Mouse (Mus musculus) forebrain, embryonic 16.5 days (tissue): ENCODE results near the gene Fam120c. TPM values are rescaled to one million over a fixed set of nuclear protein-coding genes. Genes with fewer than 3 reads are reported as not detected.

Source experiments
- ATAC-seq: fragments of 200-750 bp; cut with Nextera tagmentation; 2 replicates; pipeline ENCODE4 v1.8.0; 2017; ENCODE audit warnings: mild to moderate bottlenecking, moderate library complexity
- H3K27ac ChIP-seq: fragments of 300-500 bp; sonication (generic); 2 replicates; pipeline ENCODE4 v1.5.1; 2014; ENCODE audit warnings: low read length, control low read depth
- H3K27me3 ChIP-seq: fragments of 300-500 bp; sonication (generic); replicated peaks from 2 replicates; pipeline ENCODE4 v1.6.1; 2014; ENCODE audit warnings: low read length; ENCODE audit not compliant: control insufficient read depth, insufficient read depth
- H3K36me3 ChIP-seq: fragments of 300-500 bp; sonication (generic); 2 replicates; pipeline ENCODE4 v1.6.1; 2014; ENCODE audit not compliant: control insufficient read depth, insufficient read depth
- H3K4me1 ChIP-seq: fragments of 300-500 bp; sonication (generic); replicated peaks from 2 replicates; pipeline ENCODE4 v1.6.1; 2014; ENCODE audit warnings: low read length; ENCODE audit not compliant: control insufficient read depth, insufficient read depth
- H3K4me2 ChIP-seq: fragments of 300-500 bp; sonication (generic); 2 replicates; pipeline ENCODE4 v1.6.1; 2014; ENCODE audit warnings: mild to moderate bottlenecking, low read length, control low read depth
- H3K4me3 ChIP-seq: fragments of 300-500 bp; sonication (generic); replicated peaks from 2 replicates; pipeline ENCODE4 v1.5.1; 2014; ENCODE audit warnings: mild to moderate bottlenecking, low read length, control low read depth
- H3K9ac ChIP-seq: fragments of 300-500 bp; sonication (generic); replicated peaks from 2 replicates; pipeline ENCODE4 v1.6.1; 2014; ENCODE audit warnings: low read depth, low read length, control low read depth
- H3K9me3 ChIP-seq: fragments of 300-500 bp; sonication (generic); 2 replicates; pipeline ENCODE4 v1.6.1; 2016; ENCODE audit warnings: low read length; ENCODE audit not compliant: control insufficient read depth
- WGBS: fragments of 180-500 bp; shearing (Covaris S2); extraction: QIAGEN DNeasy Blood & Tissue Kit; methylation state at CpG from one replicate; pipeline ENCODE4 v1.1.7; 2014; 5-methylcytosine and 5-hydroxymethylcytosine counted together
- polyA plus RNA-seq: library from polyadenylated mRNA; unstranded; fragments of >200 nt; fragmentation: Nextera tagmentation; extraction: Ambion mirVana; gene quantifications from 2 replicates; pipeline ENCODE4 v1.2.1, GENCODE M21; 2015

The Fam120c gene
- 8.6 and 9.0 TPM in 2 replicates for polyA plus RNA-seq

GRCm38 (mm10) chrX:151343761-151344500 lies at the start of gene Fam120c:
TSS of gene Fam120c (plus strand) at chrX:151344175.
- Histone ChIP-seq H3K27me3 (no peaks in the 10 kb centered on the region), H3K27ac (peak within 1 kb of the TSS; percentile 92), H3K4me1 (peaks cover 16% of the 10 kb centered on the region), H3K36me3 (no peaks in the 10 kb centered on the region), H3K4me2 (peak within 1 kb of the TSS; percentile 61), H3K9ac (peak within 1 kb of the TSS; percentile 63), H3K4me3 (peak within 1 kb of the TSS; percentile 61), H3K9me3 (no peaks in the 10 kb centered on the region)
- 16% methylated on average over 44 of the region's 56 CpGs for WGBS
- peak; percentile 93 for ATAC-seq

DNA sequence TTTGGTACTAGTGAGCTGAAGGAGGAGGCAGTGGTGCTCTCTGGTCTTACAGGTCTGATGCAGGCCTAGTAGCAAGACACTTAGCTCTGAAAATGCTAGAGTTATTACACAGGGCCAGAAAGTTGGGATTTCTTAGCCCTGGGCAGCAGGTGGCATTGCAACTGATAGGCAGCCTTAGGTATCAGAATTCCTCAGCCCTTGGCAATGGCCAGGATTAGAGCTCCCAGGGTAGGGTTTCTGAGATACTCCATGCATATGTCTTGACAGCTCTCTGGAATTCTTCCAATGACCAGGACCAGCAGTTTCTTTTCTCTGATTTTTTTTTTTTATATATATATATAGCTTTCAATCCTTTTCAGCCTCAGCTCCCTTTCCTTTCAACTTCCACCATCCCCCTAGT lies 45.6 kb upstream of the Fam120c start:
- Histone ChIP-seq H3K27me3 (no peaks in the 10 kb centered on the region), H3K4me1 (no peaks in the 10 kb centered on the region), H3K36me3 (no peaks in the 10 kb centered on the region), H3K4me2 (no peak overlapping the region), H3K4me3 (no peak overlapping the region), H3K9me3 (no peaks in the 10 kb centered on the region), H3K9ac (no peak overlapping the region), H3K27ac (no peak overlapping the region)
- ATAC-seq, result no peak

DNA sequence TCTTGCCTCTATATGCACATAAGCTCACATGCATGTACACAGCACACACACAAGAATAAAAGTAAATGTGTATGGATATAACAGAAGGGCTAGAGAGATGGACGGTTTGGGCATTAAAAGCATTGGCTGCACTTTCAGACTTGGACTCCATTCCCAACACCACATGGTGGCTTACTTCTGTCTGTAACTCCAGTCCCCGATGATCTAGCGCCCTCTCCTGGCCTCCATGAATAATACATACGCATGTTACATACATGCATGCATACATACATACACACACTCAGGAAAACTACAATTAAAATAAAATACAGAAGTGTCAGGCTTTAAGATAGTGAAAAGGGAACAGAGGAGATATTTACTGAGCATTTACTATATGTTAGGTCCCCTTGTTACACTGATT lies 30.2 kb upstream of the Fam120c start:
- Histone ChIP-seq H3K4me3 (no peak overlapping the region), H3K9me3 (no peaks in the 10 kb centered on the region), H3K27me3 (no peaks in the 10 kb centered on the region), H3K36me3 (no peaks in the 10 kb centered on the region), H3K27ac (no peak overlapping the region), H3K9ac (no peak overlapping the region), H3K4me2 (no peak overlapping the region), H3K4me1 (no peaks in the 10 kb centered on the region)
- WGBS, result 83% methylated on average over 4 of the region's 4 CpGs
- no peak for ATAC-seq

- Histone ChIP-seq H3K4me2 (no peak overlapping the region), H3K4me3 (no peak overlapping the region), H3K9me3 (no peaks in the 10 kb centered on the region), H3K36me3 (no peaks in the 10 kb centered on the region), H3K27me3 (no peaks in the 10 kb centered on the region), H3K9ac (no peak overlapping the region), H3K27ac (no peak overlapping the region), H3K4me1 (no peaks in the 10 kb centered on the region)
- ATAC-seq, result no peak
- 84% methylated on average over 2 of the region's 2 CpGs for WGBS
These were observed 10.4 kb upstream of the Fam120c start for GRCm38 (mm10) chrX:151333615-151334014.

DNA sequence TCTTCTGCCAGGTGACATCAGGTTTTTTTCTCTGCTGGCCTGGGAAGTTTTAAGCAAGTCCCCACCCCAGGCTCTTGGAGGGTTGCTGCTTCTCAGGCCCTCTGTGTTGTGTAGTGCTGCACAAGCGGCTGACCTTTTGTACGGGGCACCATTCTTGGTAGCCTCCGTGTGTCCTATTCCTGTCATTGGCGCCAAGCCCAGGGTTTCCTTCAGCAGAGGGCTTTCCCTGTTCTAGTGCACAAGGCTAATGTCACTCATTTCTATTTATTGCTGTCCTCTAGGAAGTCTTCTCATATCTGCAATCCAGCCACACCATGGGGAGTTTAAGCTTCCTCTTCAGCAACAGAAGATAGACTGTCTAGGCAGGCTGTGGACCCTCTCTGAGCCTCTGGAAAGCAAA lies 6.2 kb upstream of the Fam120c start:
- H3K9ac ChIP-seq, result no peak overlapping the region
- no peak overlapping the region for H3K4me3 ChIP-seq
- no peak for ATAC-seq
- H3K27ac ChIP-seq, result no peak overlapping the region
- no peaks in the 10 kb centered on the region for H3K36me3 ChIP-seq
- no peaks in the 10 kb centered on the region for H3K4me1 ChIP-seq
- H3K27me3 ChIP-seq, result no peaks in the 10 kb centered on the region
- H3K4me2 ChIP-seq, result no peak overlapping the region
- WGBS, result 70% methylated on average over 4 of the region's 4 CpGs
- H3K9me3 ChIP-seq, result no peaks in the 10 kb centered on the region

DNA sequence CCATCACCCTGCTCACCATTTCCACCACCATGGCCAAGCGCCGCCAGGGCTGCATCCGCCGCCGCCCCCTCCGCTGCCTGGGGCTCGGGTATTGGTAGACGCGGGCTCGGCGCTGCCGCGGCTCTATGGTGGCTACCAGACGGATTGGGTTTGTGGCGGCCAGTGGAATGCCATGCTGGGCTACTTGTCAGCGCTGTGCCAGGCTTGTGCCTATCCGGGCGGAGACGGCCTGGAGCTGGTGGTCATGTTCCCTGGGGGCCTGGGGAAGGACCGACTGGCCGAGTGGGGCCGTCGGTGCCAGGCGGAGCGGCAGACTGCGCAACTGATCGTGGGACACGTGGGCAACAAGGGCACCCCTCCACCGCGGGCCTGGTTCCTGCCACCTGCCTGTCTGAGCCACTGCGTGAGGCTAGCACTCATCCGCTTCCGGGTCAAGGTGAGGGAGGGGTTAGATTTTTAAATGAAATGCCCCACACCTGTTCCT lies 568 bp downstream of the Fam120c start:
- H3K27me3 ChIP-seq, result no peaks in the 10 kb centered on the region
- peak overlapping the region; percentile 61 for H3K4me2 ChIP-seq
- H3K9ac ChIP-seq, result peak overlapping the region; percentile 63
- peak; percentile 49 for ATAC-seq
- peaks cover 16% of the 10 kb centered on the region for H3K4me1 ChIP-seq
- H3K4me3 ChIP-seq, result peak overlapping the region; percentile 61
- no peaks in the 10 kb centered on the region for H3K36me3 ChIP-seq
- H3K27ac ChIP-seq, result peak overlapping the region; percentile 92
- WGBS, result 23% methylated on average over 33 of the region's 33 CpGs
- no peaks in the 10 kb centered on the region for H3K9me3 ChIP-seq

DNA sequence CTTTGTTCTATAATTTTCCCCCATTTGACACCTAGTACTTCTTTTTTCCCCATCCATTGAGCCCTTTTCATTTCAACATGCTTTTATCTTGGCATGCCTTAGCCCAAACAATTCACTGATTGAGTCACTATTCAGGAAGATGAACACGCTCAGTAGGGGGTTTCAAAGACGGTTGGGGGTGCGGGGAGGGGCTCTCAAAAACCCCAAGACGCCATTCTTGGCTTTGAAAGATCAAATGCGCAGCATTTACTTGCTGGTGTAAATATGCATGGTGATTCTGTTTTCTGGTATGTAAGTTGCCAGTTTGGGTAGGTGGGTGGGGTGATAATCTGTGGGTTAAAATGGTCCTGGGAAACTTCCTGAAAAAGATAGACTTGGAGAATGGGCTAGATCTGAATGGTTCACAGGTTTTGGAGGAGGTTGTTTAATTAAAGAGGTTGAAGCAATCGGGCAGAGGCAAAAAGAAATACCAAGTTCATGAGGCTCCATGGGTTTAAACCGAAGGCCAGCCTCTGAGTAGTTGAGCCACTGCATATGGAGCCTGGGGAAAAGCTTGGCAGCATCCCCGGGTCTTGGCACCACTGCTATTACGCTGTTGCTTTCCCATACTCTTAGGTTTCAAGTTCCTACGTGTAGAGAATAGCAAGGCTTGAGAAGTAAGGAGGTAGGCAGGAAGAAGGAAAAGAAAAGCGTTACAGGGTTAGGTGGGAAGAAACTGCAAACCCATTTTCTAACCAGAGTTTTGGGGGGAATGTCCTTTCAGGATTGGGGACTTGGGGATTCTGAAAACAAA lies 1.6 kb downstream of the Fam120c start:
- Histone ChIP-seq H3K27me3 (no peaks in the 10 kb centered on the region), H3K9ac (0 out of 2 replicates have a peak overlapping the region, but pooled peaks have one; percentile 11), H3K27ac (0 out of 2 replicates have a peak overlapping the region, but pooled peaks have one; percentile 26), H3K9me3 (no peaks in the 10 kb centered on the region), H3K4me2 (peak overlapping the region; percentile 61), H3K4me1 (peaks cover 16% of the 10 kb centered on the region), H3K4me3 (peak overlapping the region; percentile 61), H3K36me3 (no peaks in the 10 kb centered on the region)
- 21% methylated on average over 11 of the region's 11 CpGs for WGBS
- ATAC-seq, result no peak

- Histone ChIP-seq H3K9ac (no peak overlapping the region), H3K27me3 (no peaks in the 10 kb centered on the region), H3K9me3 (no peaks in the 10 kb centered on the region), H3K27ac (no peak overlapping the region), H3K36me3 (no peaks in the 10 kb centered on the region), H3K4me2 (peak overlapping the region; percentile 61; the same call in 1 of the 2 replicates), H3K4me1 (peaks cover 16% of the 10 kb centered on the region), H3K4me3 (no peak overlapping the region)
- ATAC-seq, result no peak
These were observed 3.3 kb downstream of the Fam120c start for GRCm38 (mm10) chrX:151347278-151347677.

DNA sequence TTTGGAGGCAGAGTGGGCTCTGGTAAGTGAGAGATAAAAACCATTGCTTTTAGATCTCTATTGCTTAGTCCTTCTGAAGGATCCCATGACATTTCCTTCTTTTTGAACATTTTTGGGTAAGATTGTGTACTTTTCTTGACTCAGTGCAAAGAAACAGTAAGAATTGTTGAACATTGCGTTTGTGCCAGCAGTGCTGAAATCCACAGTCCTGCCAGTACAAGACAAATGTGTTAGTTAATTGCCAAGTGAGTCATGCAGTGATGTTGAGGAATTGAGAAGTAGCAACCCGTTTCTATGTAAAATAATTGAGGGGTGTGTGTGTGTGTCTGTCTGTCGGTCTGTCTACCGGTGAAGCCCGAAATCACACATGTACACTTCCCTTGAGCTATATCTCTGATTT lies 5.3 kb downstream of the Fam120c start:
- WGBS, result 77% methylated on average over 5 of the region's 5 CpGs
- ATAC-seq, result no peak

More for the DNA sequence above, 5.3 kb downstream of the Fam120c start:
- H3K4me1 ChIP-seq, result peaks cover 16% of the 10 kb centered on the region
- H3K27ac ChIP-seq, result no peak overlapping the region
- no peaks in the 10 kb centered on the region for H3K36me3 ChIP-seq
- H3K4me2 ChIP-seq, result no peak overlapping the region
- H3K9me3 ChIP-seq, result no peaks in the 10 kb centered on the region
- H3K9ac ChIP-seq, result no peak overlapping the region
- H3K27me3 ChIP-seq, result no peaks in the 10 kb centered on the region
- no peak overlapping the region for H3K4me3 ChIP-seq
